Mouse (Mus musculus): ENCODE measurements around the gene Prss50. TPM values are rescaled to one million over a fixed set of nuclear protein-coding genes. Genes with fewer than 3 reads are reported as not detected.
A peak's percentile ranks its signal among the peaks of the same experiment; 100 is the strongest.

The Prss50 gene
- total and polyA plus RNA-seq, 2 experiments, result not detected

- DNase-seq (ENCODE audit: extremely low read depth, low read depth, low spot score), result no peak
- TF ChIP-seq CTCF (IDR thresholded peaks at IDR 0.05; ENCODE audit: low read depth, low read length), result no peak
- no peak for TF ChIP-seq POLR2A (IDR thresholded peaks at IDR 0.05; ENCODE audit: extremely low read depth, insufficient read depth, low read length)
- no peaks in the 10 kb centered on the region for H3K27me3 ChIP-seq (ENCODE audit: control insufficient read depth, insufficient read depth, low read length)
- no peak overlapping the region for H3K27ac ChIP-seq (replicated peaks; ENCODE audit: insufficient read depth, low read depth, low read length)
- no peaks in the 10 kb centered on the region for H3K79me2 ChIP-seq (ENCODE audit: control insufficient read depth, insufficient read depth, low read length)
- H3K36me3 ChIP-seq (ENCODE audit: control insufficient read depth, insufficient read depth, low read length), result no peaks in the 10 kb centered on the region
- H3K4me3 ChIP-seq (ENCODE audit: insufficient read depth, low read depth, low read length), result no peak overlapping the region
- 87% methylated on average over 6 of the region's 6 CpGs for WGBS
- no peak overlapping the region for H3K9ac ChIP-seq (ENCODE audit: low read depth, low read length)
- peaks cover 4% of the 10 kb centered on the region for H3K4me1 ChIP-seq (ENCODE audit: control insufficient read depth, insufficient read depth, low read length)
Observed at GRCm38 (mm10) chr9:110840905-110841304, 16.9 kb upstream of the Prss50 start.

- TF ChIP-seq CTCF (IDR thresholded peaks at IDR 0.05; ENCODE audit: low read depth, low read length) (no peak), POLR2A (IDR thresholded peaks at IDR 0.05; ENCODE audit: extremely low read depth, insufficient read depth, low read length) (no peak)
- peaks cover 4% of the 10 kb centered on the region for H3K4me1 ChIP-seq (ENCODE audit: control insufficient read depth, insufficient read depth, low read length)
- H3K36me3 ChIP-seq (ENCODE audit: control insufficient read depth, insufficient read depth, low read length), result no peaks in the 10 kb centered on the region
- H3K27ac ChIP-seq (replicated peaks; ENCODE audit: insufficient read depth, low read depth, low read length), result peak overlapping the region; percentile 15; the same call in 1 of the 2 replicates
- no peaks in the 10 kb centered on the region for H3K79me2 ChIP-seq (ENCODE audit: control insufficient read depth, insufficient read depth, low read length)
- no peak overlapping the region for H3K9ac ChIP-seq (ENCODE audit: low read depth, low read length)
- H3K4me3 ChIP-seq (ENCODE audit: insufficient read depth, low read depth, low read length), result no peak overlapping the region
- H3K27me3 ChIP-seq (ENCODE audit: control insufficient read depth, insufficient read depth, low read length), result no peaks in the 10 kb centered on the region
- peak; percentile 86 for DNase-seq (ENCODE audit: extremely low read depth, low read depth, low spot score)
- WGBS, result 7% methylated on average over 2 of the region's 2 CpGs
Observed at GRCm38 (mm10) chr9:110841438-110841837, 16.3 kb upstream of the Prss50 start.

GRCm38 (mm10) chr9:110844206-110844605 is 13.6 kb upstream of the Prss50 start, which contains the start of gene Prss46:
Gene Prss46, plus strand, starts transcription at chr9:110844506.
- peaks cover 4% of the 10 kb centered on the region for H3K4me1 ChIP-seq (ENCODE audit: control insufficient read depth, insufficient read depth, low read length)
- H3K4me3 ChIP-seq (ENCODE audit: insufficient read depth, low read depth, low read length), result no peak within 1 kb of the TSS
- H3K9ac ChIP-seq (ENCODE audit: low read depth, low read length), result no peak within 1 kb of the TSS
- no peak for TF ChIP-seq POLR2A (IDR thresholded peaks at IDR 0.05; ENCODE audit: extremely low read depth, insufficient read depth, low read length)
- no peak for TF ChIP-seq CTCF (IDR thresholded peaks at IDR 0.05; ENCODE audit: low read depth, low read length)
- no peaks in the 10 kb centered on the region for H3K27me3 ChIP-seq (ENCODE audit: control insufficient read depth, insufficient read depth, low read length)
- WGBS, result 89% methylated on average over 10 of the region's 10 CpGs
- no peak within 1 kb of the TSS for H3K27ac ChIP-seq (replicated peaks; ENCODE audit: insufficient read depth, low read depth, low read length)
- DNase-seq (ENCODE audit: extremely low read depth, low read depth, low spot score), result no peak
- no peaks in the 10 kb centered on the region for H3K79me2 ChIP-seq (ENCODE audit: control insufficient read depth, insufficient read depth, low read length)
- no peaks in the 10 kb centered on the region for H3K36me3 ChIP-seq (ENCODE audit: control insufficient read depth, insufficient read depth, low read length)

GRCm38 (mm10) chr9:110849162-110849561 is 8.6 kb upstream of the Prss50 start:
- H3K27me3 ChIP-seq (ENCODE audit: control insufficient read depth, insufficient read depth, low read length), result no peaks in the 10 kb centered on the region
- no peaks in the 10 kb centered on the region for H3K36me3 ChIP-seq (ENCODE audit: control insufficient read depth, insufficient read depth, low read length)
- TF ChIP-seq POLR2A (IDR thresholded peaks at IDR 0.05; ENCODE audit: extremely low read depth, insufficient read depth, low read length), result no peak
- no peak for TF ChIP-seq CTCF (IDR thresholded peaks at IDR 0.05; ENCODE audit: low read depth, low read length)
- DNase-seq (ENCODE audit: extremely low read depth, low read depth, low spot score), result no peak
- WGBS, result 84% methylated on average over 7 of the region's 7 CpGs
- H3K4me1 ChIP-seq (ENCODE audit: control insufficient read depth, insufficient read depth, low read length), result no peaks in the 10 kb centered on the region
- no peaks in the 10 kb centered on the region for H3K79me2 ChIP-seq (ENCODE audit: control insufficient read depth, insufficient read depth, low read length)
- H3K27ac ChIP-seq (replicated peaks; ENCODE audit: insufficient read depth, low read depth, low read length), result no peak overlapping the region
- no peak overlapping the region for H3K9ac ChIP-seq (ENCODE audit: low read depth, low read length)
- no peak overlapping the region for H3K4me3 ChIP-seq (ENCODE audit: insufficient read depth, low read depth, low read length)

GRCm38 (mm10) chr9:110855903-110856302 is 1.9 kb upstream of the Prss50 start:
- Histone ChIP-seq H3K4me3 (ENCODE audit: insufficient read depth, low read depth, low read length) (no peak overlapping the region), H3K36me3 (ENCODE audit: control insufficient read depth, insufficient read depth, low read length) (no peaks in the 10 kb centered on the region), H3K4me1 (ENCODE audit: control insufficient read depth, insufficient read depth, low read length) (0 out of 2 replicates have a peak, but pooled peaks cover 3% of the 10 kb centered on the region), H3K79me2 (ENCODE audit: control insufficient read depth, insufficient read depth, low read length) (no peaks in the 10 kb centered on the region), H3K27ac (replicated peaks; ENCODE audit: insufficient read depth, low read depth, low read length) (no peak overlapping the region), H3K27me3 (ENCODE audit: control insufficient read depth, insufficient read depth, low read length) (peaks cover 10% of the 10 kb centered on the region; the same call in 1 of the 2 replicates), H3K9ac (ENCODE audit: low read depth, low read length) (no peak overlapping the region)
- no peak for DNase-seq (ENCODE audit: extremely low read depth, low read depth, low spot score)
- no peak for TF ChIP-seq POLR2A (IDR thresholded peaks at IDR 0.05; ENCODE audit: extremely low read depth, insufficient read depth, low read length)
- WGBS, result 79% methylated on average over 7 of the region's 7 CpGs

GRCm38 (mm10) chr9:110856920-110857319 is 847 bp upstream of the Prss50 start:
- Histone ChIP-seq H3K4me3 (ENCODE audit: insufficient read depth, low read depth, low read length) (no peak overlapping the region), H3K27me3 (ENCODE audit: control insufficient read depth, insufficient read depth, low read length) (peaks cover 10% of the 10 kb centered on the region; the same call in 1 of the 2 replicates), H3K36me3 (ENCODE audit: control insufficient read depth, insufficient read depth, low read length) (no peaks in the 10 kb centered on the region), H3K27ac (replicated peaks; ENCODE audit: insufficient read depth, low read depth, low read length) (no peak overlapping the region), H3K9ac (ENCODE audit: low read depth, low read length) (no peak overlapping the region), H3K79me2 (ENCODE audit: control insufficient read depth, insufficient read depth, low read length) (no peaks in the 10 kb centered on the region), H3K4me1 (ENCODE audit: control insufficient read depth, insufficient read depth, low read length) (0 out of 2 replicates have a peak, but pooled peaks cover 3% of the 10 kb centered on the region)
- TF ChIP-seq POLR2A (IDR thresholded peaks at IDR 0.05; ENCODE audit: extremely low read depth, insufficient read depth, low read length), result no peak
- no peak for TF ChIP-seq CTCF (IDR thresholded peaks at IDR 0.05; ENCODE audit: low read depth, low read length)
- no peak for DNase-seq (ENCODE audit: extremely low read depth, low read depth, low spot score)
- 49% methylated on average over 4 of the region's 4 CpGs for WGBS
